Mouse (Mus musculus) midbrain, embryonic 16.5 days (tissue): Measurements from ENCODE around the gene Wdfy3. TPM values are rescaled to one million over a fixed set of nuclear protein-coding genes. Genes with fewer than 3 reads are reported as not detected.

Source experiments
- ATAC-seq: fragments of 200-750 bp; cut with Nextera tagmentation; 2 replicates; pipeline ENCODE4 v1.8.0; 2017; ENCODE audit warnings: moderate TSS enrichment
- H3K27ac ChIP-seq: fragments of 300-500 bp; sonication (generic); 2 replicates; pipeline ENCODE4 v1.5.1; 2014; ENCODE audit warnings: mild to moderate bottlenecking, low read length, mixed read lengths
- H3K27me3 ChIP-seq: fragments of 300-500 bp; sonication (generic); 2 replicates; pipeline ENCODE4 v1.6.1; 2014; ENCODE audit warnings: low read depth, low read length, mixed read lengths; ENCODE audit not compliant: control insufficient read depth, insufficient read depth
- H3K36me3 ChIP-seq: fragments of 300-500 bp; sonication (generic); 2 replicates; pipeline ENCODE4 v1.6.1; 2014; ENCODE audit warnings: mild to moderate bottlenecking, low read length, moderate library complexity, mixed read lengths; ENCODE audit not compliant: control insufficient read depth, insufficient read depth
- H3K4me1 ChIP-seq: fragments of 300-500 bp; sonication (generic); 2 replicates; pipeline ENCODE4 v1.6.1; 2014; ENCODE audit warnings: mild to moderate bottlenecking, low read length, mixed read lengths; ENCODE audit not compliant: control insufficient read depth, insufficient read depth
- H3K4me2 ChIP-seq: fragments of 300-500 bp; sonication (generic); 2 replicates; pipeline ENCODE4 v1.6.1; 2014; ENCODE audit warnings: mild to moderate bottlenecking, low read length, mixed read lengths
- H3K4me3 ChIP-seq: fragments of 300-500 bp; sonication (generic); 2 replicates; pipeline ENCODE4 v1.5.1; 2014; ENCODE audit warnings: low read depth, mild to moderate bottlenecking, low read length, moderate library complexity, mixed read lengths
- H3K9ac ChIP-seq: fragments of 300-500 bp; sonication (generic); 2 replicates; pipeline ENCODE4 v1.6.1; 2014; ENCODE audit warnings: low read depth, low read length, mixed read lengths
- H3K9me3 ChIP-seq: fragments of 300-500 bp; sonication (generic); replicated peaks from 2 replicates; pipeline ENCODE4 v1.6.1; 2014; ENCODE audit warnings: mild to moderate bottlenecking, low read length, mixed read lengths; ENCODE audit not compliant: control insufficient read depth, poor library complexity, severe bottlenecking
- WGBS: fragments of 180-500 bp; shearing (Covaris S2); extraction: QIAGEN DNeasy Blood & Tissue Kit; methylation state at CpG from one replicate; pipeline ENCODE4 v1.1.7; 2014; 5-methylcytosine and 5-hydroxymethylcytosine counted together
- polyA plus RNA-seq: library from polyadenylated mRNA; unstranded; fragments of >200 nt; fragmentation: Nextera tagmentation; extraction: Ambion mirVana; gene quantifications from 2 replicates; pipeline ENCODE4 v1.2.1, GENCODE M21; 2015

Gene Wdfy3
- polyA plus RNA-seq, 1 experiment from 2014 or later: 27.0 TPM

DNA sequence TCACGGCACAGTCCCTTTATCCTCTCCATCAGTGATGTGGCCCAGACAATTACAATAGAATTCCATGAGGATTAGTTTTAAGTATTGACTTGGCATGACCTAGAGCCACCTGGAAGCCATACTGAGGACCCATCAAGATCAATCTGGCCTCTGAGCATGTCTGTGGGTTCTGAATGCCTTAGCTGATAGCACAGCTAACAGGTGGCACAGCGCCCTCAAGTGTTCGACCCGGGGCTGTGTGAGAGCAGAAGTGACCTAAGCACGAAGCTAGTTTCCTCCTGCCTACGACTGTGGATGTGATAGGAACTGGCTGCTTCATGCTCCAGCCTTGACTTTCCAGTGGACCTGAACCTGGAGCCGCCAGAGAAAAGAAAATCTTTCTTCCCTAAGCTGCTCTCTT lies 215.1 kb downstream of the Wdfy3 start:
- no peak overlapping the region for H3K4me3 ChIP-seq
- no peak for ATAC-seq
- no peak overlapping the region for H3K27ac ChIP-seq
- no peak overlapping the region for H3K9ac ChIP-seq
- 83% methylated on average over 7 of the region's 7 CpGs for WGBS
- H3K4me1 ChIP-seq: no peaks in the 10 kb centered on the region
- H3K36me3 ChIP-seq: peaks cover 56% of the 10 kb centered on the region
- H3K27me3 ChIP-seq: no peaks in the 10 kb centered on the region
- H3K9me3 ChIP-seq: no peaks in the 10 kb centered on the region
- H3K4me2 ChIP-seq: no peak overlapping the region

GRCm38 (mm10) chr5:101854100-101854499 lies 215.6 kb downstream of the Wdfy3 start:
- Histone ChIP-seq H3K36me3 (peaks cover 57% of the 10 kb centered on the region), H3K27me3 (no peaks in the 10 kb centered on the region), H3K4me3 (no peak overlapping the region), H3K4me2 (no peak overlapping the region), H3K9me3 (no peaks in the 10 kb centered on the region), H3K9ac (no peak overlapping the region), H3K4me1 (no peaks in the 10 kb centered on the region), H3K27ac (no peak overlapping the region)
- WGBS: 96% methylated on average over 11 of the region's 11 CpGs
- no peak for ATAC-seq

GRCm38 (mm10) chr5:101852116-101852680 lies 217.5 kb downstream of the Wdfy3 start:
- no peak for ATAC-seq
- no peak overlapping the region for H3K4me2 ChIP-seq
- no peak overlapping the region for H3K9ac ChIP-seq
- H3K4me3 ChIP-seq: no peak overlapping the region
- 94% methylated on average over 21 of the region's 21 CpGs for WGBS
- H3K4me1 ChIP-seq: no peaks in the 10 kb centered on the region
- no peak overlapping the region for H3K27ac ChIP-seq
- no peaks in the 10 kb centered on the region for H3K27me3 ChIP-seq
- peaks cover 63% of the 10 kb centered on the region for H3K36me3 ChIP-seq
- no peaks in the 10 kb centered on the region for H3K9me3 ChIP-seq

- Histone ChIP-seq H3K4me1 (no peaks in the 10 kb centered on the region), H3K4me2 (no peak overlapping the region), H3K27ac (no peak overlapping the region), H3K9ac (no peak overlapping the region), H3K4me3 (no peak overlapping the region), H3K36me3 (peaks cover 72% of the 10 kb centered on the region), H3K9me3 (no peaks in the 10 kb centered on the region), H3K27me3 (no peaks in the 10 kb centered on the region)
- WGBS: 92% methylated on average over 7 of the region's 7 CpGs
- no peak for ATAC-seq
These were observed 218.6 kb downstream of the Wdfy3 start for GRCm38 (mm10) chr5:101851133-101851532.

DNA sequence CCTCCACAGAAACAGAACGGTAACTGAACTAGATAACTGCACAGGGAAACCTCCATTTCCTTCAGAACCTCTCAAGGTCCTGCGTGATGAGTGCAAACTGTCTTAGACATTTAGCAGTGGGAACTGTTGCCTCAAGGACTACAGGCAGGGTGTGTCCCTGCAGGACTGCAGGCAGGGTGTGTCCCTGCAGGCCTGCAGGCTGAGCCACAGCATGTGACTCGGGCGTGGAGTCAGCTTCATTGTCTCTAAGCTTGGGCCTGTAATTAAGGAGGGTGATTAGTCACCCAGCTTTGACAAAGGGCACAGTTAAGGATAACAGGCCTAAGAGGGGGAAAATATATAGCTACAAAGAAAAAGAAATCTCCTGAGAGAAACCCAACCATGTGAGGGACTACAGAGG lies 222.0 kb downstream of the Wdfy3 start:
- H3K9ac ChIP-seq: no peak overlapping the region
- no peaks in the 10 kb centered on the region for H3K27me3 ChIP-seq
- no peaks in the 10 kb centered on the region for H3K9me3 ChIP-seq
- peaks cover 62% of the 10 kb centered on the region for H3K36me3 ChIP-seq
- H3K4me2 ChIP-seq: no peak overlapping the region
- ATAC-seq: no peak
- 73% methylated on average over 4 of the region's 4 CpGs for WGBS
- no peak overlapping the region for H3K27ac ChIP-seq
- no peak overlapping the region for H3K4me3 ChIP-seq
- no peaks in the 10 kb centered on the region for H3K4me1 ChIP-seq

- Histone ChIP-seq H3K27ac (no peak overlapping the region), H3K4me3 (no peak overlapping the region), H3K9me3 (no peaks in the 10 kb centered on the region), H3K4me1 (no peaks in the 10 kb centered on the region), H3K36me3 (peaks cover 62% of the 10 kb centered on the region), H3K27me3 (no peaks in the 10 kb centered on the region), H3K4me2 (no peak overlapping the region), H3K9ac (no peak overlapping the region)
- WGBS: 81% methylated on average over 7 of the region's 7 CpGs
- ATAC-seq: no peak
These were observed 222.4 kb downstream of the Wdfy3 start for GRCm38 (mm10) chr5:101847323-101847722.

DNA sequence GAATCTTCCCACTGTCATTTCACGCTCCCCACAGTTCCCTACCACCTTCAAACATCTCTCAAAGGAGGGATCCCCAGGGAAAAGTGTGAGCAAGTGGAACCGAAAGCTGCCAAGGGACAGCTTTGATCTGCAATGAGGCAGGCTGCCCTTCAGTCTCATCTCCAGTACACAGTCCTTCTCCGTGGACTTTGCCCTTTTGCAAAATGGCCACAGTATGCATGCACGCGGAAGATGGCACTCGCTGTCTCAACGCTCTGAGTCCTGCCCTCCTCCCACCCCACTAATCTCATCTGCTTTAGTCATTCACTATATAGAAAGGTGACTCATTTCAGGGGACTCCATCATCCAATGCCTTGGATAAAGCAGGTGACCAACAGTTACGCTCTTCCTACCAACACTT lies 223.8 kb downstream of the Wdfy3 start:
- ATAC-seq: no peak
- no peak overlapping the region for H3K9ac ChIP-seq
- no peak overlapping the region for H3K4me3 ChIP-seq
- no peaks in the 10 kb centered on the region for H3K27me3 ChIP-seq
- H3K36me3 ChIP-seq: peaks cover 64% of the 10 kb centered on the region
- no peak overlapping the region; the same call in 1 of the 2 replicates for H3K27ac ChIP-seq
- no peaks in the 10 kb centered on the region for H3K4me1 ChIP-seq
- no peaks in the 10 kb centered on the region for H3K9me3 ChIP-seq
- WGBS: 87% methylated on average over 8 of the region's 8 CpGs
- H3K4me2 ChIP-seq: no peak overlapping the region

- 94% methylated on average over 14 of the region's 14 CpGs for WGBS
- H3K4me3 ChIP-seq: no peak overlapping the region
- H3K4me2 ChIP-seq: no peak overlapping the region
- peaks cover 70% of the 10 kb centered on the region for H3K36me3 ChIP-seq
- H3K4me1 ChIP-seq: no peaks in the 10 kb centered on the region
- no peak for ATAC-seq
- no peaks in the 10 kb centered on the region for H3K9me3 ChIP-seq
- H3K27ac ChIP-seq: no peak overlapping the region
- H3K9ac ChIP-seq: no peak overlapping the region
- no peaks in the 10 kb centered on the region for H3K27me3 ChIP-seq
These were observed 224.7 kb downstream of the Wdfy3 start for GRCm38 (mm10) chr5:101845011-101845410.

DNA sequence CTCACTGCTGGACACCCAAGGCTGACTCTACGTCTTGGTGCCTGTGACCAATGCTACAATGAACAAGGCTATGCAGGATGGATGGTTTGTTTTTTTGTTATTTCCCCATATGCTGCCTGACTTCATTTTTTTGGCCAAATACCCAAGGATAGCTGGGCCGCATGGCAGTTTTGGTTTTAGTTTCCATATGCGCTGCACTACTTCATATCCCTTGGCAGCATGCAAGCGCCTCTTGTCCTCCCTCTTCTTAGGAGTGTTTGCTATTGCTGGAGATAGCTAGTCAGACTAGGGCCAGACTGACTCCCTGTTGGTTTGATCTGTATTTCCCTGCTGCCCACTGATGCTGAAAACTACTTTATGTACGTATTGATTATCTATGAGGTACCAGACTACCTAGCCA lies 229.2 kb downstream of the Wdfy3 start:
- Histone ChIP-seq H3K4me3 (no peak overlapping the region), H3K36me3 (peaks cover 54% of the 10 kb centered on the region), H3K27ac (no peak overlapping the region), H3K4me1 (no peaks in the 10 kb centered on the region), H3K27me3 (no peaks in the 10 kb centered on the region), H3K9me3 (no peaks in the 10 kb centered on the region), H3K4me2 (no peak overlapping the region), H3K9ac (no peak overlapping the region)
- 97% methylated on average over 5 of the region's 5 CpGs for WGBS
- no peak for ATAC-seq
